Mouse (Mus musculus) adipocyte (in vitro differentiated cells): ENCODE measurements around the gene Csdc2.
"Not testable (repeated sequence)": the region's sequence is repeated elsewhere in the genome, so short reads cannot be mapped to it uniquely, and the experiment has no call there.

Source experiments
- DNase-seq: peaks from one replicate; pipeline ENCODE4 v3.0.0-alpha.2; 2016; ENCODE audit warnings: low spot score

Gene Csdc2

GRCm38 (mm10) chr15:81936679-81937078, at the start of gene Csdc2:
Gene Csdc2 (plus strand): TSS chr15:81936759.
- DNase-seq = no peak

- DNase-seq = peak; percentile 72
Observed at GRCm38 (mm10) chr15:81886795-81887550, 49.6 kb upstream of the Csdc2 start.

- DNase-seq = no peak
Observed at GRCm38 (mm10) chr15:81889175-81889574, 47.4 kb upstream of the Csdc2 start.

GRCm38 (mm10) chr15:81891140-81891802, 45.3 kb upstream of the Csdc2 start:
- DNase-seq = no peak

GRCm38 (mm10) chr15:81891822-81892580, 44.6 kb upstream of the Csdc2 start:
- DNase-seq = no peak

GRCm38 (mm10) chr15:81894002-81894401, 42.6 kb upstream of the Csdc2 start:
- DNase-seq = no peak

GRCm38 (mm10) chr15:81896407-81896806, 40.2 kb upstream of the Csdc2 start:
- DNase-seq = no peak

- DNase-seq = no peak
Observed at GRCm38 (mm10) chr15:81897607-81898285, 38.8 kb upstream of the Csdc2 start.

- no peak for DNase-seq
Observed at GRCm38 (mm10) chr15:81898751-81899150, 37.8 kb upstream of the Csdc2 start.

GRCm38 (mm10) chr15:81904939-81905338, 31.6 kb upstream of the Csdc2 start:
- peak; percentile 69 for DNase-seq

- no peak for DNase-seq
Observed at GRCm38 (mm10) chr15:81907953-81908352, 28.6 kb upstream of the Csdc2 start.

- DNase-seq = not testable (repeated sequence)
Observed at GRCm38 (mm10) chr15:81908767-81909166, 27.8 kb upstream of the Csdc2 start.

GRCm38 (mm10) chr15:81912498-81912897, 24.1 kb upstream of the Csdc2 start:
- DNase-seq = peak; percentile 70

GRCm38 (mm10) chr15:81914668-81915067, 21.9 kb upstream of the Csdc2 start:
- DNase-seq = no peak

- DNase-seq = no peak
Observed at GRCm38 (mm10) chr15:81915663-81916062, 20.9 kb upstream of the Csdc2 start.

- DNase-seq = no peak
Observed at GRCm38 (mm10) chr15:81917201-81917600, 19.4 kb upstream of the Csdc2 start.

- peak; percentile 72 for DNase-seq
Observed at GRCm38 (mm10) chr15:81917621-81918463, 18.7 kb upstream of the Csdc2 start.

GRCm38 (mm10) chr15:81919062-81919461, 17.5 kb upstream of the Csdc2 start:
- peak; percentile 24 for DNase-seq

GRCm38 (mm10) chr15:81920546-81921217, 15.9 kb upstream of the Csdc2 start:
- peak; percentile 29 for DNase-seq

GRCm38 (mm10) chr15:81921255-81921654, 15.3 kb upstream of the Csdc2 start:
- no peak for DNase-seq

GRCm38 (mm10) chr15:81924933-81925332, 11.6 kb upstream of the Csdc2 start:
- peak; percentile 28 for DNase-seq
